Mouse (Mus musculus): ENCODE data around the gene Mrpl49. TPM values are rescaled to one million over a fixed set of nuclear protein-coding genes. Genes with fewer than 3 reads are reported as not detected.

Mrpl49 gene
- total and polyA plus RNA-seq, 3 experiments: 23.5 to 39.0 (median 37.1) TPM

DNA sequence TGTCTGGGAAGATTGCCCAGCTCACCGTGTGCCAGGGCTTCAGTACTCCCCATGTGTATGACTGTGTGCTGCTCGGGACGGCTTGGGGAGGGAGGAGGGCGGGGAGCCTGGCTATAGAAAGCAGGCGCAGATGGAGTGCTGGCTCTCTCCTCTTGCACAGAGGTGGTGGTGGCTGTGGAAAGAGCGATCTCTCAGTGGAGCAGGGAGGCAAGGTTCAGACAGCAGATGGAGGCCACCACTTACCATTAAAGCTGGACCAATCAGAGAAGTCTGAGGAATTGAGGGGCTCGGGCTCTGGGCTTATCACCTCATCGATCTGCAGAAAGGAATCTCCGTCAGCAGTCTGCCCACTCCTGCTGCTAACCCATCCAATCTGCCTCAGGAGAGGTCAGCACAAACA lies 24.6 kb upstream of the Mrpl49 start, which contains the start of gene Gm28374:
TSS of gene Gm28374 (minus strand) at position 101 of the 400 bp plus-strand sequence.
- no peak for DNase-seq
- intact Hi-C loops (cut with DNase I): loop anchor here (10.0 kb wide), 1 partner anchor 253 kb away; the partner anchor contains the start of gene Men1
- peaks cover 5% of the 10 kb centered on the region for H3K4me1 ChIP-seq (ENCODE audit: control insufficient read depth, insufficient read depth, low read length)
- no peak within 1 kb of the TSS for H3K9ac ChIP-seq (ENCODE audit: low read depth, low read length)
- no peaks in the 10 kb centered on the region for H3K36me3 ChIP-seq (ENCODE audit: control insufficient read depth, insufficient read depth, low read length)
- no peak for TF ChIP-seq POLR2A (IDR thresholded peaks at IDR 0.05; ENCODE audit: insufficient read depth, low read depth, low read length)
- TF ChIP-seq EP300 (IDR thresholded peaks at IDR 0.05; ENCODE audit: insufficient read depth, low read depth, low read length): no peak
- TF ChIP-seq CTCF (IDR thresholded peaks at IDR 0.05): no peak
- H3K27me3 ChIP-seq (ENCODE audit: control insufficient read depth, insufficient read depth, low read length): no peaks in the 10 kb centered on the region
- H3K27ac ChIP-seq: no peak within 1 kb of the TSS
- 82% methylated on average over 9 of the region's 9 CpGs for WGBS
- H3K4me3 ChIP-seq: no peak within 1 kb of the TSS
- 0 out of 2 replicates have a peak, but pooled peaks cover 2% of the 10 kb centered on the region for H3K79me2 ChIP-seq (replicated peaks; ENCODE audit: control insufficient read depth, insufficient read depth, low read length)

- Histone ChIP-seq H3K9ac (ENCODE audit: low read depth, low read length) (no peak within 1 kb of the TSS), H3K36me3 (ENCODE audit: control insufficient read depth, insufficient read depth, low read length) (no peaks in the 10 kb centered on the region), H3K4me3 (no peak within 1 kb of the TSS), H3K27me3 (ENCODE audit: control insufficient read depth, insufficient read depth, low read length) (no peaks in the 10 kb centered on the region), H3K79me2 (replicated peaks; ENCODE audit: control insufficient read depth, insufficient read depth, low read length) (0 out of 2 replicates have a peak, but pooled peaks cover 2% of the 10 kb centered on the region), H3K4me1 (ENCODE audit: control insufficient read depth, insufficient read depth, low read length) (peaks cover 7% of the 10 kb centered on the region), H3K27ac (no peak within 1 kb of the TSS)
- intact Hi-C loops (cut with DNase I): loop anchor here (10.0 kb wide), 1 partner anchor 255 kb away; the partner anchor contains the start of gene Men1
- WGBS: 84% methylated on average over 12 of the region's 12 CpGs
- DNase-seq: no peak
- TF ChIP-seq POLR2A (IDR thresholded peaks at IDR 0.05; ENCODE audit: insufficient read depth, low read depth, low read length): no peak
- TF ChIP-seq CTCF (IDR thresholded peaks at IDR 0.05): no peak
- no peak for TF ChIP-seq EP300 (IDR thresholded peaks at IDR 0.05; ENCODE audit: insufficient read depth, low read depth, low read length)
Measured at GRCm38 (mm10) chr19:6079983-6080480, 22.4 kb upstream of the Mrpl49 start, which contains the start of gene Tmem262. Gene Tmem262 (plus strand): TSS chr19:6080033.

DNA sequence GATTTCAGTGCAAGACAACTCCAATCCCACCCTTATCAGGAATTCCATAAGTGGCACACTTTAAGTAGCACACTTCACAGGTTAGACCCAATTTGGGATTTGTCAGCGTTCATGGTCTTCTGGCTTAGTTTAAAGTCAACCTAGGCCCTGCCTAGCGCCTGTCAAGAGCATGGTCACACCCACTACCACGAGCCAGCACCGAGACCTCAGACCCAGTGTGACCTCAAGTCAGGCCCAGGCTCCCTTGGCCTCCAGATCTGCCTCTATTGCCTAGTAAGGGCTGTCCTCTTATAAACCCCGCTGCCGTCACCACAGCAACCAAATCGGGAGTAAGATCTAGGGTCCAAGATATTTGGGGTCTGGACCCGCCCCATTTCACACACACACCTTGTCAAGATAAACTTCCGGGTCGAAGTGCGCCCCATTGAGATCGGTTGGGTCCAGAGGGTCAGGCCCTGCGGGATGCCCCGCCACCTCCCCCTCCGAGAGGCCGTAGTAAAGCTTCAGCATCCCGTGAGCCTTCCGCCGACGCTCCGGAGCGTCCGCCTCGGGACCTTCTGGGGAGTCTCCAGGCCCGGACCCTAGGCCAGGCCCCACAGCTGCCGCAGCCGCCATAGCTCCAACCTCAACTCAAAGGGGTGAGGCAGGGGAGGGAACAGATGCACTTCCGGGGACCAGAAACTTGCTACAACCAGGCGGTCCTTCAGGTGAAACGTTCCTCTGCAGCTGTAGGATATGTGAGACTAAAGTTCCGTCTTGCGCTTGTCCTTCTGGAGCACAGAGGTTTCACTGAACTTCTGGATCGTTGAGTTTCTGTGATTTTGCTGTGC lies 19.2 kb upstream of the Mrpl49 start, which contains the start of gene Vps51:
TSS of gene Vps51 (minus strand) at position 668 of the 830 bp plus-strand sequence.
- peak; percentile 88 for DNase-seq
- 0 out of 2 replicates have a peak, but pooled peaks cover 1% of the 10 kb centered on the region for H3K79me2 ChIP-seq (replicated peaks; ENCODE audit: control insufficient read depth, insufficient read depth, low read length)
- H3K4me1 ChIP-seq (ENCODE audit: control insufficient read depth, insufficient read depth, low read length): peaks cover 4% of the 10 kb centered on the region
- H3K36me3 ChIP-seq (ENCODE audit: control insufficient read depth, insufficient read depth, low read length): no peaks in the 10 kb centered on the region
- H3K9ac ChIP-seq (ENCODE audit: low read depth, low read length): peak within 1 kb of the TSS; percentile 76
- intact Hi-C loops (cut with DNase I): loop anchor here (1.0 kb wide), 1 partner anchor 15 kb away; the partner anchor contains the start of gene Znhit2
- TF ChIP-seq CTCF (IDR thresholded peaks at IDR 0.05) (no peak), POLR2A (IDR thresholded peaks at IDR 0.05; ENCODE audit: insufficient read depth, low read depth, low read length) (peak; percentile 74), EP300 (IDR thresholded peaks at IDR 0.05; ENCODE audit: insufficient read depth, low read depth, low read length) (peak; percentile 82)
- peak within 1 kb of the TSS; percentile 84 for H3K27ac ChIP-seq
- under 1% methylated on average over 33 of the region's 33 CpGs for WGBS
- peak within 1 kb of the TSS; percentile 94 for H3K4me3 ChIP-seq
- no peaks in the 10 kb centered on the region for H3K27me3 ChIP-seq (ENCODE audit: control insufficient read depth, insufficient read depth, low read length)

- TF ChIP-seq CTCF (IDR thresholded peaks at IDR 0.05): no peak
- no peak for TF ChIP-seq POLR2A (IDR thresholded peaks at IDR 0.05; ENCODE audit: insufficient read depth, low read depth, low read length)
- no peak for TF ChIP-seq EP300 (IDR thresholded peaks at IDR 0.05; ENCODE audit: insufficient read depth, low read depth, low read length)
- Histone ChIP-seq H3K4me3 (no peak overlapping the region), H3K27ac (no peak overlapping the region), H3K36me3 (ENCODE audit: control insufficient read depth, insufficient read depth, low read length) (no peaks in the 10 kb centered on the region), H3K79me2 (replicated peaks; ENCODE audit: control insufficient read depth, insufficient read depth, low read length) (0 out of 2 replicates have a peak, but pooled peaks cover 1% of the 10 kb centered on the region), H3K4me1 (ENCODE audit: control insufficient read depth, insufficient read depth, low read length) (peaks cover 4% of the 10 kb centered on the region), H3K9ac (ENCODE audit: low read depth, low read length) (no peak overlapping the region), H3K27me3 (ENCODE audit: control insufficient read depth, insufficient read depth, low read length) (no peaks in the 10 kb centered on the region)
- no peak for DNase-seq
- 92% methylated on average over 5 of the region's 5 CpGs for WGBS
- intact Hi-C loops (cut with DNase I): no loop called here
Measured at GRCm38 (mm10) chr19:6073889-6074288, 16.3 kb upstream of the Mrpl49 start.

DNA sequence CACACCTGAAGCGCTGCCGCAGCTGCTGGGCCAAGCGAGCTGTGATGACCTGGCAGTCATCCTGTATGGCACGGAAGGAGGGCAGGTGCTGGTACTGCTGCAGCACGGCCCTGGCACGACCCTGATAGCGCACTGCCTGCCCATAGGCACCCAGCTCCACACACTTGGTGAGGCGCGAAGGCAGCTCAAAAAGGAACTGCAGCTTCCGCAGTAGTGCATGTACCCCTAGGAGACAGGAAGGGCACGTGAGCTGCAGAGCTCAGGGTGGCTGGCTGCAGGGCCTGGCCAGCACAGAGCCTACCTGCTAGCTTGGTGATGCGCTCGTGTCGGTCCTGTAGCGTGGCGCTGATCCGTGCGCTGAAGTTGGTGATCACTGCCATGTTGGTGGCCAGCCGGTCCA lies 13.7 kb upstream of the Mrpl49 start:
- TF ChIP-seq CTCF (IDR thresholded peaks at IDR 0.05): no peak
- TF ChIP-seq POLR2A (IDR thresholded peaks at IDR 0.05; ENCODE audit: insufficient read depth, low read depth, low read length): no peak
- TF ChIP-seq EP300 (IDR thresholded peaks at IDR 0.05; ENCODE audit: insufficient read depth, low read depth, low read length): no peak
- no peaks in the 10 kb centered on the region for H3K36me3 ChIP-seq (ENCODE audit: control insufficient read depth, insufficient read depth, low read length)
- H3K9ac ChIP-seq (ENCODE audit: low read depth, low read length): no peak overlapping the region
- H3K79me2 ChIP-seq (replicated peaks; ENCODE audit: control insufficient read depth, insufficient read depth, low read length): 0 out of 2 replicates have a peak, but pooled peaks cover 1% of the 10 kb centered on the region
- no peaks in the 10 kb centered on the region for H3K27me3 ChIP-seq (ENCODE audit: control insufficient read depth, insufficient read depth, low read length)
- H3K4me1 ChIP-seq (ENCODE audit: control insufficient read depth, insufficient read depth, low read length): peaks cover 1% of the 10 kb centered on the region
- intact Hi-C loops (cut with DNase I): no loop called here
- no peak overlapping the region for H3K4me3 ChIP-seq
- 91% methylated on average over 19 of the region's 19 CpGs for WGBS
- no peak for DNase-seq
- no peak overlapping the region for H3K27ac ChIP-seq

All from heart, adult 2 months (tissue).